Mouse (Mus musculus): ENCODE measurements around the gene Efcab1.
"Not testable (repeated sequence)": the region's sequence is repeated elsewhere in the genome, so short reads cannot be mapped to it uniquely, and the experiment has no call there.

Efcab1 gene

GRCm38 (mm10) chr16:14906393-14907100 is at the start of gene Efcab1:
Gene Efcab1, plus strand, starts transcription at chr16:14906606.
- no peak for DNase-seq (ENCODE audit: low read depth)

- DNase-seq (ENCODE audit: low read depth), result no peak
Observed at GRCm38 (mm10) chr16:14859443-14859842, 47.0 kb upstream of the Efcab1 start.

- DNase-seq (ENCODE audit: low read depth), result no peak
Observed at GRCm38 (mm10) chr16:14884916-14885315, 21.5 kb upstream of the Efcab1 start.

GRCm38 (mm10) chr16:14885372-14885771 is 21.0 kb upstream of the Efcab1 start:
- DNase-seq (ENCODE audit: low read depth), result no peak

- DNase-seq (ENCODE audit: low read depth), result no peak
Observed at GRCm38 (mm10) chr16:14892492-14892891, 13.9 kb upstream of the Efcab1 start.

GRCm38 (mm10) chr16:14893864-14894263 is 12.5 kb upstream of the Efcab1 start:
- DNase-seq (ENCODE audit: low read depth), result no peak

GRCm38 (mm10) chr16:14894713-14895112 is 11.7 kb upstream of the Efcab1 start:
- no peak for DNase-seq (ENCODE audit: low read depth)

GRCm38 (mm10) chr16:14895543-14895942 is 10.9 kb upstream of the Efcab1 start:
- DNase-seq (ENCODE audit: low read depth), result no peak

GRCm38 (mm10) chr16:14930711-14931110 is 24.3 kb downstream of the Efcab1 start:
- DNase-seq (ENCODE audit: low read depth), result not testable (repeated sequence)

GRCm38 (mm10) chr16:14936478-14937166 is 30.2 kb downstream of the Efcab1 start:
- DNase-seq (ENCODE audit: low read depth), result not testable (repeated sequence)

GRCm38 (mm10) chr16:14939552-14939951 is 33.1 kb downstream of the Efcab1 start:
- DNase-seq (ENCODE audit: low read depth), result no peak

- no peak for DNase-seq (ENCODE audit: low read depth)
Observed at GRCm38 (mm10) chr16:14939994-14940715, 33.7 kb downstream of the Efcab1 start.

- DNase-seq (ENCODE audit: low read depth), result no peak
Observed at GRCm38 (mm10) chr16:14940898-14941297, 34.5 kb downstream of the Efcab1 start.

- no peak for DNase-seq (ENCODE audit: low read depth)
Observed at GRCm38 (mm10) chr16:14943530-14943929, 37.1 kb downstream of the Efcab1 start.

GRCm38 (mm10) chr16:14947561-14947960 is 41.2 kb downstream of the Efcab1 start:
- DNase-seq (ENCODE audit: low read depth), result not testable (repeated sequence)

- DNase-seq (ENCODE audit: low read depth), result no peak
Observed at GRCm38 (mm10) chr16:14951894-14952293, 45.5 kb downstream of the Efcab1 start.

GRCm38 (mm10) chr16:14959743-14960142 is 53.3 kb downstream of the Efcab1 start:
- no peak for DNase-seq (ENCODE audit: low read depth)

GRCm38 (mm10) chr16:14973696-14974095 is 67.3 kb downstream of the Efcab1 start:
- no peak for DNase-seq (ENCODE audit: low read depth)

GRCm38 (mm10) chr16:14979228-14979627 is 72.8 kb downstream of the Efcab1 start:
- no peak for DNase-seq (ENCODE audit: low read depth)

GRCm38 (mm10) chr16:14989614-14990268 is 83.3 kb downstream of the Efcab1 start:
- DNase-seq (ENCODE audit: low read depth), result no peak

GRCm38 (mm10) chr16:14991001-14991400 is 84.6 kb downstream of the Efcab1 start:
- DNase-seq (ENCODE audit: low read depth), result no peak

GRCm38 (mm10) chr16:14992461-14993107 is 86.2 kb downstream of the Efcab1 start:
- DNase-seq (ENCODE audit: low read depth), result no peak

Measured in induced T-regulatory cell, adult 2 months (primary cell).